Mouse (Mus musculus): Measurements from ENCODE around the gene Bcl10.

DNA sequence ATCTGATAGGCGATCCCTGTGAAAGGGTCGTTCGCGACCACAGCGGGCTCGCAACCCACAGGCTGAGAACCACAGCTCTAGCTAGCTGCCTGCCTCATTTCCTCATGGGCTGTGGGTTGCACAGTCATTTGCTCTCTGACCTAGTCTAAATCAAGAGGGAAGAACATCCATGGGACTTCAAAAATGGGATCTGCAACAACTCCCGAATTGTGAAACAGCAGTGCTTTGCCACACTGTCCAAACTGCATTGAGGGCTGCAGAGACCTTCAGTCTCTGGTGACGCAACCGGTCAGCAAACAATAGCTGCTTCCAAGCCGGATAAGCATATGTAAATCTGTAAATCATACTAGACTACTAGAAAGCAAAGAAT lies 41.4 kb downstream of the Bcl10 start:
- TF ChIP-seq CTCF (IDR thresholded peaks at IDR 0.05; ENCODE audit: low read depth, low read length) (no peak), POLR2A (IDR thresholded peaks at IDR 0.05; ENCODE audit: borderline replicate concordance, low read depth, low read length) (no peak)

Measured in bone marrow macrophage, adult 2 months (primary cell).